Mouse (Mus musculus) induced T-regulatory cell, adult 2 months (primary cell): ENCODE data around the gene Vmn2r73.
"Not testable (repeated sequence)": the region's sequence is repeated elsewhere in the genome, so short reads cannot be mapped to it uniquely, and the experiment has no call there.

Experiments
- DNase-seq: peaks from one replicate; pipeline ENCODE4 v3.0.0-alpha.2; 2012; ENCODE audit warnings: low read depth

Gene Vmn2r73

DNA sequence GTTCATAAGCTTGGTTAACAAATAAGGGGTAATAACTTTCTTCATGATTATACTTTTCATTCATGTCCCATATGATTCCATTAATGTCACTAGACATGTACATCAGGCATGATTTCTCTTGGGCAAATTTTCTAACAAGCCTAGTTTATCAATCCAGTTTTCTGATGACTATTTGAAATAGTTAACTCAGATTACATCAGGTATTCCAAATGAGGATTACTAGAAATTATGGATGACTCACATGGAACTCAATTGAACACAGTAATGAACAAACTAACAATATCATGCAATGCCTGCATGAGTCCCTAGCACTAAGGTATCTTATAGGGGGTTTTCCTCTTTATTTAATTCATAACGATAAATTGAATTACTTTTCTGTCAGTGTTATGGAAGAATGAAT lies at the start of gene Vmn2r73:
Gene Vmn2r73, minus strand, starts transcription at position 101 of the 400 bp plus-strand sequence.
- no peak for DNase-seq

- no peak for DNase-seq
These were observed 35.7 kb downstream of the Vmn2r73 start for GRCm38 (mm10) chr7:85840090-85840948.

DNA sequence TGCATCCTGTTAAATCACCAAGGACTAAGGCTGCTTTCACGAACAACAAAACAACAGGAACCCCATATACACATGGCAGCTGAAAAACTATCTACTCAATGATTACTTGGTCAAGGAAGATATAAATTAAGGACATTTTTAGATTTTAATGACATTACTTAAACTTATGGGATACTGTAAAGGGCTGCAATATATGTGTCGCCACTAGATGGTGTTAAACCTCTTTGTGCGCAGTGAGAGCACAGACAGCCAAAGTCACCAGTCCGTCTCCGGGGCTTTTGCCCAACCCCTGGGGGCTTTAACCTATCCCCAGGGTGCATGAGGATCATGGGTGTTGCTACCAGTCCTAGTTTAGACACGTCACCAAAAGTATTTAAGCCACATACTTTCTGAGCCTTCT lies 58.0 kb downstream of the Vmn2r73 start:
- not testable (repeated sequence) for DNase-seq
